Comparison of ENCODE assay signal across 7 mouse cellular contexts in genomic region chr5:30815120-30815465, GRCm38 (mm10). TPM values are rescaled to one million over a fixed set of nuclear protein-coding genes. Genes with fewer than 3 reads are reported as not detected.
DNase-seq lines count a peak whose midpoint lies in the region; ATAC-seq and TF ChIP-seq lines count a peak whose summit lies in the region.

No protein-coding gene starts in this region.

- no peaks in the 10 kb centered on the region for H3K9me3 ChIP-seq in lung, embryonic 15.5 days
- H3K9me3 ChIP-seq in embryonic facial prominence, embryonic 13.5 days, result no peaks in the 10 kb centered on the region
- H3K9me3 ChIP-seq in intestine, embryonic 15.5 days, result no peaks in the 10 kb centered on the region

- TF ChIP-seq CTCF in olfactory bulb, adult 2 months (IDR thresholded peaks at IDR 0.05; ENCODE audit: insufficient read depth, low read depth, low read length), result no peak

- no peaks in the 10 kb centered on the region; the same call in 1 of the 2 replicates for H3K27me3 ChIP-seq in lung, embryonic 15.5 days
- peaks cover 21% of the 10 kb centered on the region; the same call in 1 of the 2 replicates for H3K27me3 ChIP-seq in embryonic facial prominence, embryonic 13.5 days
- H3K27me3 ChIP-seq in intestine, embryonic 15.5 days (replicated peaks), result no peaks in the 10 kb centered on the region

- TF ChIP-seq POLR2A in olfactory bulb, adult 2 months (IDR thresholded peaks at IDR 0.05; ENCODE audit: insufficient read depth, low read depth, low read length), result no peak

- H3K9ac ChIP-seq in lung, embryonic 15.5 days, result peak overlapping the region; percentile 73
- peak overlapping the region; percentile 84 for H3K9ac ChIP-seq in embryonic facial prominence, embryonic 13.5 days
- peak overlapping the region; percentile 80 for H3K9ac ChIP-seq in intestine, embryonic 15.5 days

- WGBS in lung, embryonic 15.5 days, result 4% methylated on average over 7 of the region's 7 CpGs
- WGBS in embryonic facial prominence, embryonic 13.5 days, result 4% methylated on average over 7 of the region's 7 CpGs
- 3% methylated on average over 7 of the region's 7 CpGs for WGBS in intestine, embryonic 15.5 days
- WGBS in olfactory bulb, adult 2 months, result 1% methylated on average over 7 of the region's 7 CpGs

- no peak for DNase-seq in lung, postnatal 36 days
- no peak for DNase-seq in urinary bladder, postnatal 4 days (ENCODE audit: low spot score in 2 of 2)
- no peak for DNase-seq in natural killer cell, adult 2 months (ENCODE audit: low spot score in 2 of 2)

- H3K4me3 ChIP-seq in lung, embryonic 15.5 days, result peak overlapping the region; percentile 70
- H3K4me3 ChIP-seq in embryonic facial prominence, embryonic 13.5 days, result peak overlapping the region; percentile 84
- peak overlapping the region; percentile 81 for H3K4me3 ChIP-seq in intestine, embryonic 15.5 days (replicated peaks)
- peak overlapping the region; percentile 78 for H3K4me3 ChIP-seq in olfactory bulb, adult 2 months (ENCODE audit: insufficient read depth, low read depth, low read length)

- H3K4me2 ChIP-seq in lung, embryonic 15.5 days, result peak overlapping the region; percentile 81
- H3K4me2 ChIP-seq in embryonic facial prominence, embryonic 13.5 days, result peak overlapping the region; percentile 83
- peak overlapping the region; percentile 91 for H3K4me2 ChIP-seq in intestine, embryonic 15.5 days (replicated peaks)

- H3K36me3 ChIP-seq in lung, embryonic 15.5 days, result no peaks in the 10 kb centered on the region
- H3K36me3 ChIP-seq in embryonic facial prominence, embryonic 13.5 days, result no peaks in the 10 kb centered on the region
- no peaks in the 10 kb centered on the region for H3K36me3 ChIP-seq in intestine, embryonic 15.5 days

- ATAC-seq in lung, embryonic 15.5 days (ENCODE audit: borderline replicate concordance, extremely low read depth, low FRiP score, low TSS enrichment), result no peak
- no peak for ATAC-seq in embryonic facial prominence, embryonic 13.5 days (ENCODE audit: insufficient number of reproducible peaks, insufficient read depth, low FRiP score, low TSS enrichment, low read depth)
- ATAC-seq in intestine, embryonic 15.5 days, result peak; percentile 15; the same call in 1 of the 2 replicates

- H3K27ac ChIP-seq in lung, embryonic 15.5 days, result no peak overlapping the region; the same call in 1 of the 2 replicates
- H3K27ac ChIP-seq in embryonic facial prominence, embryonic 13.5 days, result peak overlapping the region; percentile 64; the same call in 1 of the 2 replicates
- 0 out of 2 replicates have a peak overlapping the region, but pooled peaks have one; percentile 13 for H3K27ac ChIP-seq in intestine, embryonic 15.5 days
- peak overlapping the region; percentile 76 for H3K27ac ChIP-seq in olfactory bulb, adult 2 months (ENCODE audit: insufficient read depth, low read depth, low read length)

- peaks cover 22% of the 10 kb centered on the region for H3K4me1 ChIP-seq in lung, embryonic 15.5 days
- H3K4me1 ChIP-seq in embryonic facial prominence, embryonic 13.5 days, result peaks cover 21% of the 10 kb centered on the region
- peaks cover 5% of the 10 kb centered on the region for H3K4me1 ChIP-seq in intestine, embryonic 15.5 days (replicated peaks)
- peaks cover 21% of the 10 kb centered on the region for H3K4me1 ChIP-seq in olfactory bulb, adult 2 months (ENCODE audit: control insufficient read depth, insufficient read depth, low read length)

RNA-seq across cellular contexts. Expression of gene Mapre3, which starts 0.7 kb away (rescaled TPM):
- 19.4 and 21.7 TPM in 2 replicates for polyA plus RNA-seq in lung, embryonic 15.5 days (2015; fragmentation: Nextera tagmentation; extraction: Ambion mirVana)
- 23.9 and 25.8 TPM in 2 replicates for polyA plus RNA-seq in embryonic facial prominence, embryonic 13.5 days (2015; fragmentation: Nextera tagmentation; extraction: Ambion mirVana)
- 17.4 and 17.5 TPM in 2 replicates for polyA plus RNA-seq in intestine, embryonic 15.5 days (2015; fragmentation: Nextera tagmentation; extraction: Ambion mirVana)
- not detected in 2 replicates for polyA plus RNA-seq in olfactory bulb, adult 2 months (2012; ENCODE audit: insufficient read depth, insufficient read length, low replicate concordance, missing spikeins)

RNA-seq across cellular contexts. Expression of gene Tmem214, which starts 52.7 kb away (rescaled TPM):
- polyA plus RNA-seq in lung, embryonic 15.5 days (2015; fragmentation: Nextera tagmentation; extraction: Ambion mirVana), result 78.4 and 79.8 TPM in 2 replicates
- polyA plus RNA-seq in embryonic facial prominence, embryonic 13.5 days (2015; fragmentation: Nextera tagmentation; extraction: Ambion mirVana), result 71.1 and 82.2 TPM in 2 replicates
- 72.3 and 76.3 TPM in 2 replicates for polyA plus RNA-seq in intestine, embryonic 15.5 days (2015; fragmentation: Nextera tagmentation; extraction: Ambion mirVana)
- polyA plus RNA-seq in olfactory bulb, adult 2 months (2012; ENCODE audit: insufficient read depth, insufficient read length, low replicate concordance, missing spikeins), result not detected in 2 replicates

Comparison
In these comparisons a context has a peak if more than half of its experiments do, and no peak if none do; other contexts are left out.
1. RNA of gene Mapre3, which starts 0.7 kb away (polyA plus RNA-seq): 23.9 to 25.8 TPM in embryonic facial prominence, embryonic 13.5 days, 19.4 to 21.7 TPM in lung, embryonic 15.5 days and 17.4 to 17.5 TPM in intestine, embryonic 15.5 days; not detected in olfactory bulb, adult 2 months; every median in the first group is over 10 times any median in the second.
2. RNA of gene Tmem214, which starts 52.7 kb away (polyA plus RNA-seq): 71.1 to 82.2 TPM in embryonic facial prominence, embryonic 13.5 days, 78.4 to 79.8 TPM in lung, embryonic 15.5 days and 72.3 to 76.3 TPM in intestine, embryonic 15.5 days; not detected in olfactory bulb, adult 2 months; every median in the first group is over 10 times any median in the second.
3. Peak in every context shown above with its lines, with median percentiles within 50 percentile points of each other: H3K4me2 ChIP-seq, H3K4me3 ChIP-seq and H3K9ac ChIP-seq.